Mouse (Mus musculus): ENCODE data around the gene Icam4.
"Not testable (repeated sequence)": the region's sequence is repeated elsewhere in the genome, so short reads cannot be mapped to it uniquely, and the experiment has no call there.

Icam4 gene

DNA sequence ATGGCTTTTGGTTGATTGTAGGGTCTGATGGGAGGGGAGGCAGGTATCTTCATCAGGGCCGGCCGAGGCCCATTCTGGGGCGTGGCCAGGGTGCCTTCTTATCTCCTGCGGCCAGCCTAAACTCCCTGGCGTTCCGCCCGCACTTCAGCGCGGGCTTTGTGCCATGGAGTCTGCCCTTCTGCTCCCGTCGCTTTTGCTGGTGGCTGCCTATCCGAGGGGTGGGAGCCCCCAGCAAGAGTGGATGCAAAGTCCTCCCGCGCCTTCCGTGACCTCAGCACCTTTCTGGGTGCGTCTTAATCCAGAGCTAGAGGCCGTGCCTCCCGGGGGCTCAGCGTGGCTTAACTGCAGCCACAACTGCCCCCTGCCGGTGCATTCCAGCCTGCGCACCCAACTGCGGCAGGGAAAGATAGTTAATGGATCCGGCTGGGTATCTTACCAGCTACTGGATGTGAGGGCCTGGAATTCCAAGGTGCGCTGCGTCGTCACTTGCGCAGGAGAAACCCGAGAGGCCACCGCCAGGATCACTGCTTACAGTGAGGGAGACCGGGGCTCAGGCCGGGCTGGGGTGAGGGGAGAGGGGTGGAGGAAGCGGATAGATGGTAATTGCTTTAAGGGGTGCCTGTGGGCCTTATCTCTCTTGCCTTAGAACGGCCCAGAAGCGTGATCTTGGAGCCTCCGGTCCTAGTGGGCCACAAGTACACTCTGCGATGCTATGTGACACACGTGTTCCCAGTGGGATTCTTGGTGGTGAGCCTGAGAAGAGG is at the start of gene Icam4:
Gene Icam4, plus strand, starts transcription at position 83 of the 764 bp plus-strand sequence.
- DNase-seq (ENCODE audit: low spot score): peak; percentile 84

GRCm38 (mm10) chr9:20979769-20980168 is 49.4 kb upstream of the Icam4 start:
- no peak for DNase-seq (ENCODE audit: low spot score)

- no peak for DNase-seq (ENCODE audit: low spot score)
Observed at GRCm38 (mm10) chr9:20982171-20982570, 47.0 kb upstream of the Icam4 start.

DNA sequence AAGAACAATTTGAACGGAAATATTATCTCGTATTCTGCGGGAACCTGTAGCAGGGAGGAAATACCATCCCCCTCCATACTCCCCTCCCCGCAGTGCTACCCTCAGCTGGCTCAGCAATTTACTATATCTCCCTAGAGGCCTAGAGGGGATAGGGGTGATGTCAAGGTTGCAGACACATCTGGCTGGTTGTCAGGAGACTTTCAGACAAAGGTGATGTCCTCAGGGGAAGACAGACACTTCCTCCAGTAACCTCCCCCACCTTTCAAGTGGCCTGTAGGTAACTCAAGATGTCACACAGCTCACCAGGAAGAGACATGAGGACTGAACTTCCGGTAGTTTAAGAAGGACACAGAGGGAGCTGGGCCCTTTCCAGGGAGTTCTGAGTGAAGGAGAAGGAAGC is 46.0 kb upstream of the Icam4 start:
- no peak for DNase-seq (ENCODE audit: low spot score)

DNA sequence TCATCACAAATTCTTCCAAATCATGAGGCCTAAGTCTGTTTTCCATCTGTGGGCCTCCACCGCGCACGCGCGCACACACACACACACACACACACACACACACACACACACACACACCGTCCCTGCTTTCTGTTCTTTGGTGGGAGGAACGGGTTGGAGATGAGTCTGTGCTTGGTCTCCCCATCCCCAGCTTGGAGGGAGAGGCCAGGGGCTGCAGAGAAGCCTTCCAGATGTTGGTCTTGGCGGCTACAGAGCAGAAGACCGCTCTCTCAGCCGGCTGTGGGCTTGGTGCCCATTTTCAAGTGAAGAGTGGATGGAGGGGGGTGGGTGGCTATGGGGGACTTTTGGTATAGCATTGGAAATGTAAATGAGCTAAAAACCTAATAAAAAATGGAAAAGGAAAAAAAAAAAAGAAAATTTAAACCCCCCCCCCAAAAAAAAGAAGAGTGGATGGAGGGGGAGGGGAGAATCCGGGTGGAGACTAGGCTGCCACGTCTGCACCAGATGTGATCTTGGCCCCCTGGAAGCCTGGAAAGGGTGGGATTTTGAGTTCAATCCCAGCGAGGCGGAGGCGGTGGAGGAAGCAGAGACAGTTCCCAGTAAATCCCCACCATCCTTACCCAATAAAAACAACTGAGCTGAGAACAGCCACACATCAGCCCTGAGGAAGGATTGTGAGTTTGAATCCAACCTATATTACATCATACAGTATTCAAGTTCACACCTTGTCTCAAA is 42.1 kb upstream of the Icam4 start:
- no peak for DNase-seq (ENCODE audit: low spot score)

GRCm38 (mm10) chr9:20987953-20988352 is 41.2 kb upstream of the Icam4 start:
- no peak for DNase-seq (ENCODE audit: low spot score)

- no peak for DNase-seq (ENCODE audit: low spot score)
Observed at GRCm38 (mm10) chr9:20990861-20991260, 38.3 kb upstream of the Icam4 start.

GRCm38 (mm10) chr9:20991587-20991986 is 37.6 kb upstream of the Icam4 start:
- no peak for DNase-seq (ENCODE audit: low spot score)

DNA sequence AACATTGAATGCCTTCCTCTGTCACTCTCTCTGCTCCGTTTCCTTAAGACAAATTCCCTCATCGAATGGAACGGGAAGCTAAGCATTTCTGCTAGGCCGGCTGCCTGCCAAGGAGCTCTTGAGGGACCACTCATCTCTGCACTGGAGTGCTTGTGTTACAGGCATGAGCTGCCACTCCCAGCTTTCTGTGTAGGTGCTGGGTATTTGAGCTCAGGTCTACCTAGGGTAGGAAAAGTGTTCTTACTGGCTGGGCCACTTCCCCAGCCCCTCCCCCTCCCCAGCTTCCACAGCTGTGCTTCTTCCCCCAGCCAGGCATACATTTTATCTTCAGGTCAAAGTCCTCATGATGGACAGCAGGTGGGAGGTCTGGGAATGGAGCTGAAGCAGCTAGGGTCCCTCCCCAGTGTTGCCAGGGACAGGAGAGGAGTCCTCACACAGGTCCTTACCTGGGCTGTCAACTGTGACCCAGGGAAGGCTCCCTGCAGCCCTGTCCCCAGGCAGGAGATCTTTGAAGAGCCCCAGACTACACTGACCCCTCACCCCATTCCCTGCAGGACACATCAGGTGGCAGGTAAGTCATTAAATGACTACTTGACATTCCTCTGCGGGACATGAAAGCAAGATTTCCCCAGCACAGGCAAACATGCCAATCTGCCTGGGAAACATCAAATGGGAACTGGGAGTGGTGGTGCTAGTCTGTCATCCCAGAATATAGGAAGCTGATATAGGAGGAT is 35.8 kb upstream of the Icam4 start:
- DNase-seq (ENCODE audit: low spot score): no peak

- no peak for DNase-seq (ENCODE audit: low spot score)
Observed at GRCm38 (mm10) chr9:20995069-20995468, 34.1 kb upstream of the Icam4 start.

- no peak for DNase-seq (ENCODE audit: low spot score)
Observed at GRCm38 (mm10) chr9:20997065-20997464, 32.1 kb upstream of the Icam4 start.

- DNase-seq (ENCODE audit: low spot score): not testable (repeated sequence)
Observed at GRCm38 (mm10) chr9:20998337-20998736, 30.8 kb upstream of the Icam4 start.

GRCm38 (mm10) chr9:21000811-21001210 is 28.4 kb upstream of the Icam4 start:
- DNase-seq (ENCODE audit: low spot score): no peak

DNA sequence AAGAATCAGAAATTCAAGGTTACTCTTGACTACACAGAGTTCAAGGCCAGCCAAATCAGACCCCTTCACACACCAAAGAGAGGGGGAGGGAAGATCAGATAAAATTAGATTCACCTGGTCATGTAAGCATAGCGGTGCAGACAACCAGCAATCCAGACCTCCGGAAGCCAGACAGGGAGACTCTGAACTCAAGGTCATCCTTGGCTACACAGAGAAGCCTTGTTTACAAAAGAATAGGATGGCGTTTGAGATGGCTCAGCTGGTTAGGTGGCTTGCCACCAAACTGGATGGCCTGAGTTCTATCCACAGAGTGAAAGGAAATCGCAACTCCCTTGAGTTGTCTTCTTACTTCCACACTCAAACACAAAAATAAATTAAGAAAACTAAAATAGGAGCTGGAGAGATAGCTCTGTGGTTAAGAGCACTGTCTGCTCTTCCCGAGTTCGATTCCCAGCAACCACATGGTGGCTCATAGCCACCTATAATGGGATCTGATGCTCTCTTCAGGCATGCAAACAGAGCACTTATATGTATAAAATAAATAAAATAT is 27.4 kb upstream of the Icam4 start:
- DNase-seq (ENCODE audit: low spot score): no peak

DNA sequence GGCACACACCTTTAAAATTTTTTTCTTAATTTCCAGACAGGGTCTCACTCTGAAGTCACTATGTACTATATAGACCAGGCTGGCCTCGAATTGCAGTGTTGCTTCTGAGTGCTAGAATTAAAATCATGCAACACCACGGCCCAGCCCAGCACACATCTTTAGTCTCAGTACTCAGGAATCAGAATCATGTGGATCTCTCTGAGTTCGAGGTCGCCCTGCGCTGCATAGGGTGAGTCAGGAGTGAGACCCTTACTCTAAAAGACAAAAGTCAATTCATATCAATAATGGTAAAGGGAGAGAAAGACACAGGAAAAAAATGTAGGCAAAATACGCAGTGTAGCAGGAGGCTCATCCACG is 26.9 kb upstream of the Icam4 start:
- DNase-seq (ENCODE audit: low spot score): no peak

DNA sequence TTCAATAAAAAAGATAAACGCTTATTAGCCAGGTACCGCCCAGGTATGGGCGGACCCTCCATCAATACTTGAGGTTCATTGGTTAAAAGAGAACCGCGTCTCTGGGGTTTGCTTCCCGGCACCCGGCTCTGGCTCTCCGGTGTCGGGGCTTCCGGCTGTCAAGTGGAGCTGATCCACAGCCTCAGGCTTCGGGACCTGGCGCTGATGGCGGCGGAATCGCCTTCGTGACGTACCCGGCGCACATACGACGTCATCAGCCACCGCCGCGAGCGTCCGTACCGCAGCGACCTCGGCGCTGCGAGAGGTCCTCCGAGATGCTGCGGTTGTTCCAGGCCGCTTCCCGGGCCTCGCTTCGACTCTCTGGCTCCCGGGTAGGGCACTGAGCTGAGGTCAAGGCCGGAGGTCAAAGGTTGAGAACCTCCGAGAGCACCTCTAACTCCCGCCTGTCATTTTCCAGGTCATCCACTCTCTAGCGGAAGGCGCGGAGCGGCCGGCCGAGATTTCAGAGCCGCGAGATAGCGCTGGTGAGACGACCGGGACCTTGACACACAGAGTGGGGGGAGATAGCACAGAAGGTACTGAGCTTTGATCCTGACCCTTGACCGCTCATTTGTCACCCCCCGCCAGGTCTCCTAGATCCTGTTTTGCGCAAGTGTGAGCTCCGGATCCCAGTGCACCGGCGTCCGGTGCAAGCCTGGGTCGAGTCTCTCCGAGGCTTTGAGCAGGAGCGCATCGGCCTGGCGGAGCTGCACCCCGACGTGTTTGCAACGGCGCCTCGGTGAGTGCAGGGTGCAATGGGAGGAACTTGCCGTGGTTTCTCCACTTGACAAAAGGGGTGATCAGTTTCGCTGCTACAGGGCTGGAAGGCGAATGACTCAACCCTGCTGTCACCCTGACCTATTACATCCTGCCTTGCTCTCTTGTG is 26.3 kb upstream of the Icam4 start, which contains the start of gene Mrpl4:
Gene Mrpl4, plus strand, starts transcription at position 112 of the 925 bp plus-strand sequence.
- peak; percentile 87 for DNase-seq (ENCODE audit: low spot score)

DNA sequence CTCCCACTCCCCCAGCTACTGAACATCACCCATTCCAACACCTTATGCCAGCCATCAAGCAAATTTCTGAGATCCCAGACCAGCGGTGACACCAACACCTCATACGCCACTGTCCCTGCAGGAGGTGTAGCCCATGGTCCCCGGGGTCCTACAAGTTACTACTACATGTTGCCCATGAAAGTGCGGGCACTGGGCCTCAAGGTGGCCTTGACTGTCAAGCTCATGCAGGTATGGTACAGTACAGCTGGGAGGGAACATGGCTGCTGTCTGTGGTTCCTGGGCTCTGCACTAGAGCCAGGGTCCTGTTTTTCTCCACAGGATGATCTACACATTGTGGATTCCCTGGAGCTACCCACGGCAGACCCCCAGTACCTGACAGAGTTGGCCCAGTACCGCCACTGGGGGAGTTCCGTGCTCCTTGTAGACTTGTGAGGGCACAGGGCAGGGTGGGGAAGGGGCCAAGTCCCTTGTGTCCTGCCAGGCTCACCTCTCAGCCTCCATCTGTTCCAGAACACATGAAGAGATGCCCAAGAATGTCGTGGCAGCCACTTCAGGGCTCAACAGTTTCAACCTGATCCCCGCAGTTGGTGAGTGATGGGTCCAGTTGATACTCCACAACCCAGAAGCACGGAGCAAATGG is 21.7 kb upstream of the Icam4 start:
- DNase-seq (ENCODE audit: low spot score): no peak

GRCm38 (mm10) chr9:21008007-21008406 is 21.2 kb upstream of the Icam4 start:
- DNase-seq (ENCODE audit: low spot score): no peak

DNA sequence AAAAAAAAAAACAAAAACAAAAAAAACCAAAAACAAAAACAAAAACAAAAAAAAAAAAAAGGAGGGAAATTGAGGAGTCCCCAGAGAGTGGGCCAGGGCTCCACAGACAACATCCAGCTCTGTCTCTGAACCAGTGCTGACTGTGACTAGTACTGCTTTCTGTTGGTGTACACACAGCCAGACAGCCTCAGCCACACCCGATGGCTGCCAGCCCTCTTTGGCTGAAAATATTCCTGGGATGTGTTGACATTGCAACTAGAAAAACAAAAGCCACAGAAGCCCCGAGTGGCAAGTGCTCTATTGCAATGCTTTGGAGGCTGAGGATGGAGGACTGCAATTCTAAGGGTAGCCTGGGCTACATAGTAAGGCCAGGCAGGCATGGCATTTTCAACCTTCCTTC is 18.8 kb upstream of the Icam4 start:
- no peak for DNase-seq (ENCODE audit: low spot score)

- DNase-seq (ENCODE audit: low spot score): not testable (repeated sequence)
Observed at GRCm38 (mm10) chr9:21010939-21011541, 18.1 kb upstream of the Icam4 start.
